Mouse (Mus musculus): ENCODE results near the gene Zscan4-ps1.
"Not testable (repeated sequence)": the region's sequence is repeated elsewhere in the genome, so short reads cannot be mapped to it uniquely, and the experiment has no call there.

- TF ChIP-seq ZNF384 (IDR thresholded peaks at IDR 0.05; ENCODE audit: low read depth, low read length); HCFC1 (IDR thresholded peaks at IDR 0.05; ENCODE audit: borderline replicate concordance, insufficient read depth, low read length); CHD2 (IDR thresholded peaks at IDR 0.05; ENCODE audit: low read depth, low read length); MAFK (IDR thresholded peaks at IDR 0.05; ENCODE audit: insufficient read depth, low read depth, low read length); ZC3H11A (IDR thresholded peaks at IDR 0.05; ENCODE audit: borderline replicate concordance, low read depth, low read length): not testable (repeated sequence)
Observed at GRCm38 (mm10) chr7:11069591-11069990, at the start of gene Zscan4-ps1.

All from ES-E14 (cell line).